Mouse (Mus musculus) midbrain, embryonic 14.5 days (tissue): ENCODE results near the gene Ccno. TPM values are rescaled to one million over a fixed set of nuclear protein-coding genes. Genes with fewer than 3 reads are reported as not detected.
A peak's percentile ranks its signal among the peaks of the same experiment; 100 is the strongest.

Experiments used
- ATAC-seq: fragments of 200-750 bp; cut with Nextera tagmentation; 2 replicates; pipeline ENCODE4 v1.8.0; 2017; ENCODE audit warnings: moderate number of reproducible peaks, moderate library complexity; ENCODE audit not compliant: low FRiP score, low TSS enrichment
- DNase-seq: peaks from one replicate; pipeline ENCODE4 v3.0.0-alpha.2; 2015
- H3K27ac ChIP-seq: fragments of 300-500 bp; sonication (generic); replicated peaks from 2 replicates; pipeline ENCODE4 v1.5.1; 2014; ENCODE audit warnings: mild to moderate bottlenecking, low read depth, low read length, moderate library complexity
- H3K27me3 ChIP-seq: fragments of 300-500 bp; sonication (generic); 2 replicates; pipeline ENCODE4 v1.6.1; 2014; ENCODE audit warnings: low read length, control low read depth, mixed read lengths; ENCODE audit not compliant: control insufficient read depth, insufficient read depth
- H3K36me3 ChIP-seq: fragments of 300-500 bp; sonication (generic); 2 replicates; pipeline ENCODE4 v1.6.1; 2014; ENCODE audit warnings: low read length, control low read depth; ENCODE audit not compliant: control insufficient read depth, insufficient read depth
- H3K4me1 ChIP-seq: fragments of 300-500 bp; sonication (generic); 2 replicates; pipeline ENCODE4 v1.6.1; 2014; ENCODE audit warnings: mild to moderate bottlenecking, antibody characterized with exemption, low read length, control low read depth; ENCODE audit not compliant: control insufficient read depth, insufficient read depth
- H3K4me2 ChIP-seq: fragments of 300-500 bp; sonication (generic); 2 replicates; pipeline ENCODE4 v1.6.1; 2014; ENCODE audit warnings: mild to moderate bottlenecking, low read length, moderate library complexity
- H3K4me3 ChIP-seq: fragments of 300-500 bp; sonication (generic); replicated peaks from 2 replicates; pipeline ENCODE4 v1.5.1; 2014; ENCODE audit warnings: low read depth, low read length
- H3K9ac ChIP-seq: fragments of 300-500 bp; sonication (generic); replicated peaks from 2 replicates; pipeline ENCODE4 v1.6.1; 2014; ENCODE audit warnings: mild to moderate bottlenecking, low read length, moderate library complexity
- H3K9me3 ChIP-seq: fragments of 300-500 bp; sonication (generic); 2 replicates; pipeline ENCODE4 v1.6.1; 2016; ENCODE audit warnings: low read length, control low read depth, mixed read lengths; ENCODE audit not compliant: control insufficient read depth
- WGBS: fragments of 180-500 bp; shearing (Covaris S2); extraction: QIAGEN DNeasy Blood & Tissue Kit; methylation state at CpG from one replicate; pipeline ENCODE4 v1.1.7; 2014; 5-methylcytosine and 5-hydroxymethylcytosine counted together
- microRNA counts: library from miRNA; unstranded; fragments of <30 nt; microRNA quantifications from one replicate; lab custom pipeline; 2016
- microRNA-seq: library from miRNA; unstranded; fragments of <30 nt; microRNA quantifications from one replicate; pipeline ENCODE4, GENCODE M21; 2016
- polyA plus RNA-seq: library from polyadenylated mRNA; unstranded; fragments of >200 nt; fragmentation: Nextera tagmentation; extraction: Ambion mirVana; gene quantifications from 2 replicates; pipeline ENCODE4 v1.2.1, GENCODE M21; 2014

Gene Ccno
- polyA plus RNA-seq, 1 experiment from 2014 or later: 0.58 TPM

DNA sequence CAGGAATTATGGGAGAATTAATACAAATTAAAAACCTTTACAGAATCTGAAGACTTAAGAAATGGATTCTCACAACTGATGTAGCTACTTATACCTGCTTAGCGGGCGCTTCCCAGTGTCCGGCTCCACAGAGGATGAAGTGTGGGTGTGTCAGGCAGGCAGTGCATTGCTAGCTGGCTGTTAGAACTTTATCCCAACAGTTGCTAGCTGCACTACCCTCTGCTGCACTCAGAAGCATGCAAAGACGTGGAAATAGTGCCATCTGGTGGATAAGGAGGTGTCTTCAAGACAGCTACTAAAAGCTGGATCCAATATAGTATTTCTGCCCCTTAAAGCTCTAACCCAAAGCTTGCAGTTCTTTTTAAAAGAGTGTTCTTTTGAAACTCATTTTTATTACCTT, 48.2 kb downstream of the Ccno start:
- peak overlapping the region; percentile 98 for H3K4me2 ChIP-seq
- H3K4me1 ChIP-seq: peaks cover 12% of the 10 kb centered on the region
- H3K27ac ChIP-seq: no peak overlapping the region
- H3K36me3 ChIP-seq: no peaks in the 10 kb centered on the region
- peaks cover 28% of the 10 kb centered on the region; the same call in 1 of the 2 replicates for H3K27me3 ChIP-seq
- WGBS: 1% methylated on average over 4 of the region's 4 CpGs
- ATAC-seq: peak; percentile 64; the same call in 1 of the 2 replicates
- H3K9ac ChIP-seq: no peak overlapping the region
- no peaks in the 10 kb centered on the region for H3K9me3 ChIP-seq
- peak overlapping the region; percentile 52 for H3K4me3 ChIP-seq
- peak; percentile 97 for DNase-seq

MicroRNA genes within 50 kb of the gene (microRNA counts, 519-probe panel; counts per million panel counts)
- microRNA mmu-miR-449a (lab: Ali Mortazavi, UCI) (not detected), microRNA mmu-miR-449b (lab: Ali Mortazavi, UCI) (not detected), microRNA mmu-miR-449c (lab: Ali Mortazavi, UCI) (not detected)

Small RNAs within 50 kb of the gene (microRNA-seq; reads per million reads assigned to microRNA genes)
- gene Mir449a (630 reads per million, percentile 75 among the genes with 10 or more reads in this experiment), gene Mir449b (1.8 reads per million, percentile 8 among the genes with 10 or more reads in this experiment), gene Mir449c (1.5 reads per million, percentile 3 among the genes with 10 or more reads in this experiment)

Other genes starting within 250 kb of the Ccno start
- 48.3 and 57.7 TPM in 2 replicates for gene Plpp1, start 187.0 kb upstream of the Ccno start, polyA plus RNA-seq
- 51.3 and 69.5 TPM in 2 replicates for gene Mtrex, start 60.4 kb upstream of the Ccno start, polyA plus RNA-seq
- 29.0 and 30.9 TPM in 2 replicates for gene Dhx29, start 60.3 kb upstream of the Ccno start, polyA plus RNA-seq
- 0.22 and 0.27 TPM in 2 replicates for gene Mcidas, start 6.0 kb downstream of the Ccno start, polyA plus RNA-seq
- gene Cdc20b, start 47.3 kb downstream of the Ccno start, polyA plus RNA-seq: 0.13 and 0.75 TPM in 2 replicates
- gene Gpx8, start 58.6 kb downstream of the Ccno start, polyA plus RNA-seq: 35.3 and 53.0 TPM in 2 replicates
- gene Gzma, start 113.2 kb downstream of the Ccno start, polyA plus RNA-seq: not detected in 2 replicates
- 0.13 and 0.26 TPM in 2 replicates for gene Esm1, start 221.9 kb downstream of the Ccno start, polyA plus RNA-seq
- gene Gzmk, start 238.1 kb downstream of the Ccno start, polyA plus RNA-seq: not detected in 2 replicates